Mouse (Mus musculus): ENCODE measurements at regions not wholly inside any gene's neighbourhood (a gene's known extent, or its start where the extent isn't known, plus 50 kb on each side); places are given as distances from the start of the nearest gene placed in this dataset.

DNA sequence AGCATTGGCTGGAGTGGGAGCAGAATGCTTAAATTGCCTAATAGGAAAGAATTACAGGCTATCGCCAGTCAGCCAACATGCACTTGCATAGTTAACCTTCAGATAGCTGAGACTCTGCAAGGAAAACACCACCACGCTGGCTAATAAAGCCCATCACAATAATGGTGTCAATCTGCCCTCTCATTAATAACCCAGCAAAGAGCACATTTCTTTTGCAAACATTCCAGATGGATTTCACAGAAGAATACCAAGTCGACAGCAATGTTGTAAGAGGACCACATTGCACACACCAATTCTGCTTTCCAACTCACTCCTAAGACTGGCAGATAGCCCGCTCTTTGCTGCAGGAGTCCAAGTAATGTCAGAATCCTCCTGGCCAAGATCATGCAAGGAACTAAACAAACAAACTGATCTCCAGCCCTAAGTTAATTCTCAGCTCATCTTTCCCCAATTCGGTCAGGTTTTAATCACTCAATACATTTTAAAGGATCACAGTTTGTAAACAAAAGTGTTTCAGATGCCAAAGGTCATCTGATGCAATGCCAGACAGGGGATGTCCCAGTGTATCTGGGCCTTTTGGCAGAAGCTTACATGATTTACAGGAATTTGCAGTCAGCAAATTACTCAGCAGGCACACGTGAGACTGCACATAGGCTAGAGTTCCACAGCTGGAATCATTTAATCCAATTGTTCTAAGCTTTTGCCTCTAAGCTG is 198.4 kb downstream of the Klf6 start:
- no peak for DNase-seq (ENCODE audit: low spot score in 2 of 2)

DNA sequence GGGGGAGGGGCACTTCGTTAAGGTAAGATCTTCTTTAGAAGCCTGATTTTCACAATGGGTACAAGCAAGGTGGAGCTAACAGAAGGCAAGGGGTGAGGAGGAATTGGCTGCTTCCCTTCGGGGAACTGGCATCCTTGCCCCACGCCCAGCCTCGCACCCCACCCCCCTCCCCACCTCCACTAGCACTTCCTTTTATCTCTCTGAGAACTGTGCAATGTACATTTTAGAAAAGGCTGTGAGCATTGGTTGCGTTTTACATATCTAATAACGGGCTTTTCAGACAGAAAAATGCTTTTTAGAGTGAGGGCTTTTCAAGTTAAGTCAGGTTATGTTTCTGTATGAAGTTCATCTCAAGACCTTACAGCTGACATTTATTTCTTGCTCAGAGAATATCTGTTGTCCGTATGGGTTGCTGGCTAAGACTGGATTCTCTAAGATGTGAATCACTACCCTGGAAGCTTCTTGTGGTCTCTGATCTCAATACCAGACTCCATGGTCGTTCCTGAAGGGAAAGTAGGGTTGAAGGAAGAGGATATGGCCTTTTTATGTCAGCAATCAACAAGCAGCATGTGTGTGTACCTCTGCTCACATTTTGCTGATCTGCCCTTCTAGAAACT is 199.1 kb downstream of the Klf6 start:
- no peak for DNase-seq (ENCODE audit: low spot score in 2 of 2)

DNA sequence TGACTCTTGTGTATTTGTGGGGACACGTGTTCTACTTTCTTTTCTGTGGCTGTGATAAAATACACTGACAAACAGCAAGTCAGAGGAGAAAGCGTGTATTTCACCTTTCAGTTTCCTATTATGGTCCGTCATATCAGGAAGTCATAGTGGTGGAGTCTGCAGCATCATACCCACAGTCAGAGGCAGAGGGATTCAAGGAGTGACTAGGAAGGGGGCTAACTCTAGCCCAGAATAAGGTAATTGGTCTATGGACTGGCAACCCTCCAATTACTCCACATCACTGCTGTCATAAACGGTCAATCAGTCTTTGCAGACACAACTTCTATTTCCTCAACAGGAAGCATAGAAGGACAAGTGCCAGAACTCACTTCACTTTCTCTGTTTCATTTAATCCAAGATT is 201.0 kb downstream of the Klf6 start:
- no peak for DNase-seq (ENCODE audit: low spot score in 2 of 2)

DNA sequence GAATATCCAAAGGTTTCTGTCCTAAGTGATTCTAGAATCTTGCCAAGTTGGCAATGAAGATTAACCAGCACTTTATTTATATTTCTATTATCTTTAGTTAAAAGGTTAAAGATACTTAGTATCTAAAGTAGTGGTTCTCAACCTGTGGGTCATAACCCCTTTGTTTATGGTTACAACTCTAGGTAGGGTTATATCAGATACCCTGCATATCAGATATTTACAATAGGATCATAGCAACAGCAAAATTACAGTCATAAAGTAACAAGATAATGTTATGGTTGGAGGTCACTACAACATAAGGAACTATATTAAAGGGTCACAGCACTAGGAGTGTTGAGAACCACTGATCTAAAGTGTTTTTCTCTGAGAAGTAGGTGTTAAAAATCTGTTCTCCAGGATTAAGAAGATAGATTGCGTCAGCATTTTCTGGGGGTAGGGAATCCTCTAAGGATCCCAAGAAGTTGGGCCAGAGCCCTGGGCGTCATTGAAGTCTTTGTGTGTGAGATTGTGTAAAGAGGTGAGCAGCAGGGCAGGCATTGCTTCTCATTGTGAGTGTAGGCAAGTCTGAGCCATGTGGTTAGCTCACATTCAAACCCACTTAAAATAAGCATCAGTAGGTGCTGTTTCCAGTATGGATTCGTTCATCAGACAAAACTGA is 201.6 kb downstream of the Klf6 start:
- no peak for DNase-seq (ENCODE audit: low spot score in 2 of 2)

DNA sequence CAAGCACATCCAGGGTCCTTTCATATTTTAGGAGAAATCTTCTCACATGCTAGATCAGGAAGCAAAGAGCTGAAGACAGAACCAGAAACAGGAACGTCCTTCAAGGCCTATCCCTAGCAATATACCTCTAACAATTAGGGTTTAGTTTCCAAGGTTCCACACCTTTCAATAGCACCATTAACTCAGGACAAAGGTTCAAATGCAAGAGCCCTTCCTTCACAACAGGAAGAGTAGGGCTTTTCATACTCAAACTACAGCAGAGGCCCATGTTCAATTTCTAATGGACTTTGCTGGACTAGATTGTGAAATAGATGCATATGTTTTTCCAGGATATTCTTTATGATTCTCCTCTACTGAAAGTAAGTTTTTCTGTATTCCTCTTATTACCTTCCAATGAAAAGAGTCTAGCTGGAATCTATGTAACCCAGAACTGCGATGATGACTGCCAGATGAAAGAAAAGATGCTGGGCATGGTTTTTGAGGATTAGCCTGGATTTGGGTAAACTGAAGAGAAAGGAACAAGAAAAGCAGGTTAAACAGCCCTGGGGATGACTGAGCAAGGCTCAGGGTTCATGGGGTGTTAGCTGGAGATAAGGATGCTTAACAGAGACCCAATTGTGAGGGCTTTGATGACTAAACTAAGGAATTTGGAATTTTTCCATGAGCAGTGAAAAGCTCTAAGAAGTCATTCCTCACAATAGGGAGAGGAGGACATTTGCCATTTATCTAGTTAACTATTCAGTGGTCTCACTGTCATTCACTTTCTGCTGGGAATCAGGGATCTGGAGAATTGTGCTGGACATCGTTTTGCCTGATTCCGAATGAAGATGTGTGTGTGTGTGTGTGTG is 215.9 kb downstream of the Klf6 start:
- no peak for DNase-seq (ENCODE audit: low spot score in 2 of 2)

DNA sequence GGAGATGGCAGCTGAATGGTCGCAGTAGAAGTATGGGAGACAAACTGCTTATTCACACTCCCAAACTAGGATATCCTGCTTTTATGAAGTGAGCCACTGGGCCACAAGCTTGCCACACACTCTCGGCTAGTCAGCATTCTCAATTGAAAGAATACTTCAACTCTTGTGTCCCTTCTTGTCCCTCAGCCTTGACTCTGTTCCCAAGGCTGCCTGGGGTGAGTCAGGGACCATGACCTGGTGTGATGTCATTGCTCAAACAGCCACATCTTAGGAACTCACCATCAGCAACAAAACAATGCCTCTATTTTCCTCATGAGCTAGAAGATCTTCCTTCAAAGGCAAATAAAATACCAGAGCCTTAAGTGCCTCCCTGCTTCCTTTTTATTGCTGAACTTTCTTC is 224.6 kb downstream of the Klf6 start:
- no peak for DNase-seq (ENCODE audit: low spot score in 2 of 2)

DNA sequence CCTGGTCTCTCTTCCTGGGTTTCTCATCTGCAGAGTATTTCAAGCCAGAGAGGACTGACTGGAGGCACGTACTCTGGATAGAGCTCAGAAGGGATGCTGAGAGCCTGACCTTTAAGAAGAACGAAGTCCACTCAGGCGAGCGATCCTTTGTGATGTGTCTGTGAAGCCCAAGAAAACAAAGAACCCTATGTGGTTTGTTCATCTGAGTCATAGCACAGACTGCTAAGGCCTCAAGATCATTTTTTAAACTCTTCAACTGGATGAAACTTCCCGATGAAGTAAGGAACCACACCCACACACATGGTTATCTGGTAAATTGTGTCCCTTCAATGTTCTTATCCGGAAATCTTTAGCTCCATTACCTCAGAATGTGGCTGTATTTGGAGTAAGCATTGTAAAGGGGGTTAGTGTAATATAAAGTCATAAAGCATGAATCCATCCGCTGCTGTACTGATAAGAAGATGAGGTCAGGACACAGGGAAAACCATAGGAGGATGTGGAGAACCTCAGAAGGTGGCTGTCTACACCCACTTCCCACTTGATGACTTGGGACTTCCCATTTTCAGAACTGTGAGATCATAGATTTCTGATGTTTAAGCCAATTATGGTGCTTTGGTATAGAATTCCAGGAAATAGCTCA is 247.9 kb downstream of the Klf6 start:
- no peak for DNase-seq (ENCODE audit: low spot score in 2 of 2)

DNA sequence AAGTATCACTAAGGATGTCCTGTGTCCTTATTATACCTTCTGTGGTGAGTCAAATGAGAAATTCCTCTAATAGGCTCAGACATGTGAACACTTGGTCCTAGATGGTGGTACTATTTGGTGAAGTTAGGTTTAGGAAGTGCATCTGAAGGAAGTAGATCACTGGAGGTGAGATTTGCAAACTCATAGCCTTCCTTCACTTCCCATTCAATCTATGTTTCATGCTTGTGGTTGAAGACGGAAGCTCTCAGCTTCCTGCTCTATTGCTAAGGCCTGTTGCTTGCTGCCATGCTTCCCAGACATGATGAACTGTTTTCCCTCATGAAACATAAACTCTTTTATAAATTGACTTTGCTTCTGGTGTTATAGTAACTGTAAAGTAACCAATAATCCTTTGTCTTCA is 258.4 kb downstream of the Klf6 start:
- DNase-seq (ENCODE audit: low spot score in 2 of 2), result no peak

DNA sequence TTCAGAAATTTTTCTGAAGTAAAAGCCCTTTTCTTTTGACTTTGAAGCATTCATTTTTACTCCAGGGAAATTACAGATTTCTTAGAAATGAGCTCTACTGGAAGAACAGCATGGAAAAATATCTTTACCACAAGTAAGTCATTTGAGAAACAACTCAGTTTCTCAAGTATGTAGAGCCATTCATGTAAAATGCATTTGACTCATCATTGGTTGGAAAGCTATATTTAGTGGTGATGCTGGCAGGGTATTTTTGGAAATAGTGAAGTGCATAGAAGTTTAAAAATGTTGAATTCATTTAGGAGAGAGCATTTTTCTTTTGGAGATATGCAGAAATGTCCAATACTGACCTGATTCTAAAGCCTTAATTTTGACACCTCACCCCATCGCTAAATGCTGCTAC is 266.0 kb downstream of the Klf6 start:
- DNase-seq (ENCODE audit: low spot score in 2 of 2), result no peak

DNA sequence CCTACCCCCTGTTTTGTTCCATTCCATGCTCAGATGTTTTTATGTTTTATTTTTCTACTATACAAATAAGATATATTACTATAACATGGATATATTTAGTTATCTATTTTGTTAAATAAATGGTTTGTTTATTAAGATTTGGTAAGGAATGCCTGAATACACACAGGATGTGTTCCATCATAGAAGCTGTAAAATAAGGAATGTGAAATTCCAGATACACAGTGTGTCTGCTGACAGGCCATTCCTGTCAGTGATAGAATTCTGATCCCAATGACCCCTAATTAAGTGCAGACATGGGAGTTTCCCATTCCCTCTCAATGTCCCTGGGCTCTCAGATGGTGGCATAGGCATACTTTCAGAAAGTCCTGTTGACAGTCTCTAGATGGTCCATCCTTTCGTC is 267.6 kb downstream of the Klf6 start:
- no peak for DNase-seq (ENCODE audit: low spot score in 2 of 2)

DNA sequence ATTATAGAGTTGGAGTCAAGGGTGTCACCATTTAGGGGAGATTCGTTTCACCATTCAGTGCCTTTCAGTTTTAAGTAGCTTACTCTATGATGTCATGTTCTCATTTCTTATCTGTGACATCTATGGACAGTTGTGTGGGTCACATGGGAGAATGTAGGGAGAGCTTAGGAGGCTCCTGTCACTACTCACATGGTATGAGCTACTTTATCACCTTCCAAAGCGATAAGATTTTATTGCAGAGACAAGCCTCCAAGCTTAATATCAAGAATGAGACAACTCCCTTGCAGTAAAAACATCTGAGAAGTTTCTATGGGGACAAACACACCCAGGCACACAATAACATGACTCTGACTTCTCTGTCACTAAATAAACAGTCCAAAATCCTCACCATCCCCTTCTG is 270.1 kb downstream of the Klf6 start:
- DNase-seq (ENCODE audit: low spot score in 2 of 2), result no peak

DNA sequence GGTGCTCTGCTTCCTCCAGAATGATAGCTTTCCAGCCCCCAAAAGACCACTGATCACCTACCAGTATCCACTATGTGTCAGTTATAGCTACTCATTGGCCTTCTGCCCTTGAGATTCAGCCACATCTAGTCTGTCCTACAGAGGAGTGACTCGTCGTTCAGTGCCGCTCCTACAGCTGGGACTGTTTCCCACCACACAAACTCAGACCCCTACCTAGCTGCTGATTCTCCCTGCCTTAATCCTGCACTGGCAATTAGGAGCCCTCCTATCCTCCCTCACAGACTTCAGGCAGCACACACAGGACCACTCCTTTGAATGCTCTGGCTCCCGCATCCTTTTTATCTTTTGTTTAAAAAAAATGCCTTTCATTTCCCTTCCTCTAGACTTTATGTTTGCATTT is 275.9 kb downstream of the Klf6 start:
- DNase-seq (ENCODE audit: low spot score in 2 of 2), result no peak

DNA sequence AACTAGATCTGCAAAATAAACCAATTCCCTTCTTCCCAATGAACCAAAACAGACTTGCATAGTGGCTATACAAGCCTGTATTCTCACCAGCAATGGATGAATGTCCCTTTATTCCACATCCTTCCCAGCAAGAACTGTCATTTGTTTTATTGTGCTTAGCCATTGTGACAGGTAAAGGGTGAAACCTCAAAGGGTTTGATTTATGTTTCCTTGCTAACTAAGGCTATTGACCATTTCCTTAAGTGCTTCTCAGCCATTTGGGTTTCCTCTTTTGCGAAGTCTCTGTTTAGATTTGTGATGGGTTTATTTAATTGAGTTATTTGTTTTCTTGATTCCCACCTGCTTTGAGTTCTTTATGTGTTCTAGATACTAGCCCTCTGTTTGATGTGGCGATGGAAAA is 281.5 kb downstream of the Klf6 start:
- DNase-seq (ENCODE audit: low spot score in 2 of 2), result no peak

DNA sequence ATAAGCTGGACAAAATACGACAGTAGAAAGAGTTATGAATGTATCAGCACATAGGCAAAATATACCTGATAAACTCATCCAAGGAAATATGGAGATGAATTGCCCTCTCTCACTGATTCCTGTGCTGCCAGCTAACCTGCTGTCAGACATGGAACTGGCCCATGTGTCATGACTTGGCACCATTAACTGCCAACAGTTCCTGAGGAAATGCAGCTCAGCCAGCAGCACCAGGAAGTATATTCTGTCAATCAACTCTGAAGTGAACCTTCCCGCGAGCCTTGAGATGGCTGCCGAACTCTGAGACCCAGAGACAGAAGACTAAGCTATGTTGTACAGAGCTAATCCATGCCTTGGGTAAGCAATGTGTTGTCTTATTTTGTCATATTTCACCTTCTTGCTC is 292.4 kb downstream of the Klf6 start:
- DNase-seq (ENCODE audit: low spot score in 2 of 2), result no peak

DNA sequence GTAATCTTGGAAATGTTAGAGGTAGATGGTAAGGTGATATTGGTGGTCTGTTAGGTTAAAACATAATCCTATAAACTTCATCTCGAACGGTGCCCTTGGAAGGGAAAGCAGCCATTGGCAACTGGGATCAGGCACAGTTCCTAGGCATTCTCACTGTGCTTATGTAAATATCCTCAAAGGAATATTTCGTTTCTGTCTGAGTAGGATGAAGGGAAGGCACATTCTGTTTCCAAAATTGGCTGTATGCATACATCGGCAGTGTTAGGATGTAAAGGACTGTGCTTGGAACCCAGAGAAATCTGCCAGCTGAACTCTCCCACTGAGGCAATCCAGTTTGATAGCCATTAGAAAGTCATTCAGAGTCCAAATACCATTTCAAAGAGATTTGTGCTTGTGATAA is 294.9 kb downstream of the Klf6 start:
- DNase-seq (ENCODE audit: low spot score in 2 of 2), result no peak

DNA sequence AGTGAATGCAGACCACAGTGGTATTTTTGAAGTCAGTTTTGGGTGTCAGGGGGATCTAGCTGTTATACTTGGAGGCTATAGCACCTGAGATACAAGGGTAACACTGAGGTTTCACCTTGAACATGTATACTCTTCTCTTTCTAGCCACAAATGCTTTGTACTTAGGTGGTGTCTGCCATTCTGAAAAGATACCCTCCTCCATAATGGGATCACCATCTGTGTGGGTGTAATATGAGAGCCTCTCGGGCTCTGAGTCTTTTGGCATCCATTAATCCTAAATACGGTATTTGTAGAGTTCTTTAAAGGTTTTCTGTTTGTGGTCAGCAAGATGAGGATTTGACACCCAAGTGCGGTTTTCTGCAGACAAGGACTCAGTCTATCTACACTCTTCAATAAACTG is 295.7 kb downstream of the Klf6 start:
- DNase-seq (ENCODE audit: low spot score in 2 of 2), result no peak

DNA sequence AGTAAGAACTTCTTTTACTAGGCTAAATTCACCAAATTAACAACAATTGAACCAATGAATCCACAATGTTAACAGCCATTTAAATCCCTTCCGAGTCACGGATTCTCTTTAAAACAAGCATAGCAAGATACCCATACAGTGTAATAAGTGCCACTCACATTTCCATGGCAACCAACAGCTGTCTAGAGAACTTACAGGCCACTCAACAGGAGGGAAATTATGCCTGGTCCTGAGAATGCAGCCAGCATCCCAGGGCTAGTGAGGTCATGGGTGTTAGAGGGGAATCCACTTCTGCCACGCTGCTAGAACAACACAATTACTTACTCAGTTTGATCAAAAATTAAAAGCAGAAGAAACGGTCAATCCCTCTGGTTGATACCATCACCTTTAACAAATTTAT is 296.7 kb downstream of the Klf6 start:
- no peak for DNase-seq (ENCODE audit: low spot score in 2 of 2)

DNA sequence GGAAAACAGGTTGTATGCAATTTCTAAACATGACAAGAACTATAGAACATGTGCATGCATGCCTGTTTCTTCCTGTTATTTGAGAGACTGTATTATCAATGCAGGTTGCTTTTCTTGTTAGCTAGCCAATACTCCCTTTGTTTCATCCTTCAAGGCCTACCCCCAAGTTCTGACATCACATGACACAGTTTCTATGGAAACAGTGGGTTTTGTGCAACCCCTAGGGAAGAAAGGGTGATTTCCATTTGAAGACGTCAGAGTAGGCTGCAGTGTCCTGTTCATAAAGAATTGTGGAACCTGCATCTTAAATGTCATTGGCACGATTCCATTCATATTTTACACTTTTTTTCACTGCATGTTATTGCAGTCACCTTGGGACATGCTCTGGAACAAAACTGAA is 298.1 kb downstream of the Klf6 start:
- no peak for DNase-seq (ENCODE audit: low spot score in 2 of 2)

DNA sequence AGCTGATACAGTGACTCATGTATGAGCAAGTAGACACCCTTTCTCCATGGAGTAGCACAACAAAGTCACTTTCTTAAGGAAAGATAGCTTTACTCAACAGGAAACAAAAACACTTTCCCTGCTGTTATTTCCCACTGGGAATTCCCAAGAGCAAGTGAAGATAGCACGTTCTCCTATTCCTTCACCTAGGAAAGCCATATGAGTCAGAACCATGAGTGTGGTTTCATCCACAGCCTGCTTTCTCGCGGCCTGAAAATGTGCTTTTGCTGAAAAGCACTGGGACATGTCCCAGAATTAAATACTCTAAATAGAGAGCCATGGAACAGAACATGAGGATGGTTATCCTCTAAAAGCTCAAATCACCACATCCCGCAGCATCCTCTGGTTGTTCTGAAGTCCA is 304.6 kb downstream of the Klf6 start:
- DNase-seq (ENCODE audit: low spot score in 2 of 2), result no peak

DNA sequence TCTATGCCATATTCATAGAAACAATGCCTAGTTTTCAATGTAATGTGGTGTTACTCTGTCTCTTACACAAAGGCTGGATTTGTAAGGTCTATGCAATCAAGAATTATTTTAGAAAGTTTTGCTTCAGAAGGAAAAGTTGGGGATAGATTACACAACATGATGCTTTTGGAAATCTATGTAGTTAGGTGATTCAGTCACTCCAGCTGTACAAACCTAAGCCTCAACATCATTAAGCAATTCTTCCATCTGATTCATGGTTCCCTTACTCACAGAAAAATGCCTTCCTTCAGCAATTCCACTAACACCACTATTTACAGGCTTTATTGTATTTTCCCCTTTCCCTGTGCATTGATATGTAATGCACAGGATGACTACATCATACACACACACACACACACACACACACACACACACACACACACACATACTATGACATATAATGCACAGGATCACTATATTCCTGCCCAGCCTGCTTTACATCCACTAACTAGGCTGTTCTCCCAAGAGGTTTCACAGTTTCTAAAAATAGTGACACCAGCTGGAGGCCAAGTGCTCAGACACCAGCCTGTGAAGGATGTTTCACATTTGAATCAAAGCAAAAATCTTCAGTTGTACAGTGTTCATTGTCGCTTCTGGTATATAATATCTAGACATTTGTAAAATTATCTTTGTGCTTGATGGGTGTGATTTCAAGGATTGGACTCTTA is 305.9 kb downstream of the Klf6 start:
- DNase-seq (ENCODE audit: low spot score in 2 of 2), result no peak

DNA sequence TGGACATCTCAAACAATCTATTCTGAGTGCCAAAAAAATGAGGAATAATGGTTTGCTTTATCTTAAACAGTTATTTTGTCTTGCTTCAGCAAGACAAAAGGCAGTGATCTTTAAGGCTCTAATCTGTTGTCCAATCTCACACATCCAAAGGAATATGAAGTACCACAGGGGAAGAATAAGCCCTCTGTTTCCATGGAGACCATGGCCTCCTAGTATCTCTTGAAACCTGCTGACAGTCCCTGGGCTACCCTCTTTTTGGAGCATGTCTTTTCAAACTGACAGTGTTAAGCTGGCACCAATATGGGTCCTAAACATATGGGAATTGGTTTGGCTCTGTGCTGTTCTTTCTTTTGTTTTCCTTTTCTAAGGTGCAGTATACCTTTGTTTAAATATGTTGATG is 311.8 kb downstream of the Klf6 start:
- DNase-seq (ENCODE audit: low spot score in 2 of 2), result no peak

All from spleen, postnatal 4 days (tissue).